Mouse (Mus musculus): ENCODE measurements around the gene Efnb1. TPM values are rescaled to one million over a fixed set of nuclear protein-coding genes. Genes with fewer than 3 reads are reported as not detected.
"Not testable (repeated sequence)": the region's sequence is repeated elsewhere in the genome, so short reads cannot be mapped to it uniquely, and the experiment has no call there.

The Efnb1 gene
- total RNA-seq (2021): 10 to 100 TPM; 30.1 to 31.5 TPM

- intact Hi-C loops (cut with DNase I): loop anchor here (2.0 to 10.0 kb wide), 5 partner anchors 332 to 1349 kb away; no protein-coding TSS in a partner anchor
- DNase-seq: peak; percentile 90
Measured at GRCm38 (mm10) chrX:99135523-99136258, at the start of gene Efnb1. Gene Efnb1 (plus strand): TSS chrX:99136130.

- intact Hi-C loops (cut with DNase I): no loop called here
- no peak for DNase-seq
Measured at GRCm38 (mm10) chrX:99092704-99093103, 43.2 kb upstream of the Efnb1 start.

GRCm38 (mm10) chrX:99111088-99111724 is 24.7 kb upstream of the Efnb1 start:
- DNase-seq; intact Hi-C loops (cut with DNase I): not testable (repeated sequence)

GRCm38 (mm10) chrX:99119510-99119909 is 16.4 kb upstream of the Efnb1 start:
- intact Hi-C loops (cut with DNase I): no loop called here
- DNase-seq: no peak

GRCm38 (mm10) chrX:99130059-99130458 is 5.9 kb upstream of the Efnb1 start:
- DNase-seq: peak; percentile 59
- intact Hi-C loops (cut with DNase I): loop anchor here (10.0 kb wide), 2 partner anchors 525 to 1355 kb away; no protein-coding TSS in a partner anchor

GRCm38 (mm10) chrX:99132573-99132972 is 3.4 kb upstream of the Efnb1 start:
- intact Hi-C loops (cut with DNase I): loop anchor here (10.0 kb wide), 2 partner anchors 522 to 1352 kb away; no protein-coding TSS in a partner anchor
- DNase-seq: no peak

GRCm38 (mm10) chrX:99134891-99135290 is 1.0 kb upstream of the Efnb1 start:
- intact Hi-C loops (cut with DNase I): loop anchor here (2.0 to 10.0 kb wide), 4 partner anchors 332 to 1350 kb away; no protein-coding TSS in a partner anchor
- DNase-seq: peak; percentile 76

GRCm38 (mm10) chrX:99136431-99136966 is 569 bp downstream of the Efnb1 start:
- intact Hi-C loops (cut with DNase I): loop anchor here (2.0 to 10.0 kb wide), 4 partner anchors 331 to 1348 kb away; no protein-coding TSS in a partner anchor
- peak; percentile 37 for DNase-seq

- intact Hi-C loops (cut with DNase I): loop anchor here (2.0 to 10.0 kb wide), 4 partner anchors 330 to 1347 kb away; no protein-coding TSS in a partner anchor
- no peak for DNase-seq
Measured at GRCm38 (mm10) chrX:99137143-99137870, 1.4 kb downstream of the Efnb1 start.

GRCm38 (mm10) chrX:99137928-99138740 is 2.2 kb downstream of the Efnb1 start:
- intact Hi-C loops (cut with DNase I): loop anchor here (2.0 to 10.0 kb wide), 4 partner anchors 329 to 1347 kb away; no protein-coding TSS in a partner anchor
- DNase-seq: no peak

GRCm38 (mm10) chrX:99141079-99141478 is 5.1 kb downstream of the Efnb1 start:
- intact Hi-C loops (cut with DNase I): no loop called here
- DNase-seq: peak; percentile 30

- intact Hi-C loops (cut with DNase I): no loop called here
- DNase-seq: no peak
Measured at GRCm38 (mm10) chrX:99141900-99142299, 6.0 kb downstream of the Efnb1 start.

- no peak for DNase-seq
Measured at GRCm38 (mm10) chrX:99145561-99145960, 9.6 kb downstream of the Efnb1 start.

GRCm38 (mm10) chrX:99148061-99148905 is 12.4 kb downstream of the Efnb1 start:
- intact Hi-C loops (cut with DNase I): loop anchor here (5.0 kb wide), 1 partner anchor 69 kb away; no protein-coding TSS in a partner anchor
- DNase-seq: peak; percentile 40

More at GRCm38 (mm10) chrX:99145561-99145960, 9.6 kb downstream of the Efnb1 start:
- intact Hi-C loops (cut with DNase I): loop anchor here (5.0 kb wide), 1 partner anchor 72 kb away; no protein-coding TSS in a partner anchor

- intact Hi-C loops (cut with DNase I): loop anchor here (5.0 kb wide), 1 partner anchor 68 kb away; no protein-coding TSS in a partner anchor
- no peak for DNase-seq
Measured at GRCm38 (mm10) chrX:99149047-99149446, 13.1 kb downstream of the Efnb1 start.

- intact Hi-C loops (cut with DNase I): loop anchor here (5.0 kb wide), 1 partner anchor 67 kb away; no protein-coding TSS in a partner anchor
- no peak for DNase-seq
Measured at GRCm38 (mm10) chrX:99149900-99150299, 14.0 kb downstream of the Efnb1 start.

GRCm38 (mm10) chrX:99150712-99151111 is 14.8 kb downstream of the Efnb1 start:
- intact Hi-C loops (cut with DNase I): no loop called here
- DNase-seq: no peak

GRCm38 (mm10) chrX:99151434-99151833 is 15.5 kb downstream of the Efnb1 start:
- intact Hi-C loops (cut with DNase I): no loop called here
- DNase-seq: no peak

All from left cerebral cortex, postnatal 4 days (tissue).